Mouse (Mus musculus) CD4-positive, CD25-positive, alpha-beta regulatory T cell, adult 4 months (primary cell): Measurements from ENCODE around the gene Pmpca. TPM values are rescaled to one million over a fixed set of nuclear protein-coding genes. Genes with fewer than 3 reads are reported as not detected.
"Not testable (repeated sequence)": the region's sequence is repeated elsewhere in the genome, so short reads cannot be mapped to it uniquely, and the experiment has no call there.

Source experiments
- ATAC-seq: one replicate; pipeline ENCODE4 v1.8.0; 2017
- polyA plus RNA-seq, 2 experiments: library from polyadenylated mRNA; unstranded; fragments of 100-300 nt; shearing (Covaris generic); gene quantifications; one replicate each; pipeline ENCODE4 v1.2.1; 2017

Gene Pmpca
- polyA plus RNA-seq, 2 experiments from 2014 or later, result 84.7 to 128 TPM

DNA sequence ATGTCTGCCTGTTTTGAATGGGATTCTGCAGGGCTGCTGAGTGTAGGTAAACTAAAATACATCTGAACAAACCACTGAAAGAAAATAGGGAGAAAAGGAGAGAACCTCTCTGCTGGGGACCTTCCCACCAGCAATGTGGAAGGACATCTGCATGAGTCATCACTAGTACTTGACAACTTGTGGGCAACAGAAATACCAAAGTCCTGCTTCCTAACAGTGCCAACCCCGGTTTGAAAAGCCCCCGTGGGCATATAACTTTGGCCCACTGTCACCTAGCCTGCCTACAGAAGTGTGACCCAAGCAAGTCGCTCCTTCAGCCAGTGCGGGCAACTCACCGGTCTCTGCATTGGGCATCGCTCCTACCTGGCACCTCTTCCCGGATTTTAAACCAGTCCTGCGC, 16.7 kb upstream of the Pmpca start:
- no peak for ATAC-seq

DNA sequence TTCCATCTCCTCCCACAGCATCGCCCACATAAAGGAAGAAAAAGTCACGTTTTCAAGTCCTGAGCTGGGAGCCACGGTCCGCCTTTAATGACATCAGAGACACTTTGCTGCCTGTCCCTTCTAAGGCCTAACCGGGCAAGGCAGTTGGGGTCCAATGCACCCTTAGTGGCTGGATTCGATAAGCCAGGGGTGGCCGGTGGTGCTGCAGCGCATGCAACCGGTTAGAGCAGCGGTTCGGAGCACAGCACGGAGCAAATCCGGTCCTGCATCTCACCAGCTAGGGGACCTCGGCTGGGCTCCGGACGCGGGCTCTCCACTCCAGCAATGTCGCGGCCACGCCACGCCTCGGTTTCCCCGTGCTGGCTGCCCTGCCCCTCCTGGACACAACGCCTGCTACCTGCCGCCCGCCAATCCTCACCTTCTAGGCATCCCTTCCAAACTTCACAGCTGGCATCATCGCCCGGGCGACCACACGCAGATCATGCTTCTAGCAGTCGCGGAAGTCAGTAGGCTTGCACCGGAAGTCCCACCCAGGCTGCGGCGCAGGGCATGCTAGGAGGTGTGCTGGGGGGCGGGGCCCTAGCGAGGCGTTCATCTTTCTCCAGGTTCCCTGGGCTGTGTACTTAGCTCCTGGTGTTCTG, 8.9 kb upstream of the Pmpca start, which contains the start of gene Snapc4:
Gene Snapc4, minus strand, starts transcription at position 523 of the 641 bp plus-strand sequence.
- peak; percentile 100 for ATAC-seq

DNA sequence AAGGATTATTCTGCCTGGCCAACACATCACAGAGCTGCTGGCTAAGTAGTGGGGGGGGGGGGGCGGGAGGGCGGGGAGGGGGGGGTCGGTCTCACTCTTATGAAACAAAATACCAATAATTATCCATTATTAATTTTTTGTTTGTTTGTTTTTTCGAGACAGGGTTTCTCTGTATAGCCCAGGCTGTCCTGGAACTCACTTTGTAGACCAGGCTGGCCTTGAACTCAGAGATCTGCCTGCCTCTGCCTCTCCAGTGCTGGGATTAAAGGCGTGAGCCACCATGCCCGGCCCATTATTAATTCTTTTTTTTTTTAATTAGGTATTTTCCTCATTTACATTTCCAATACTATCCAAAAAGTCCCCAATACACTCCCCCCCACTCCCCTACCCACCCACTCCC, 8.3 kb upstream of the Pmpca start:
- ATAC-seq, result not testable (repeated sequence)

DNA sequence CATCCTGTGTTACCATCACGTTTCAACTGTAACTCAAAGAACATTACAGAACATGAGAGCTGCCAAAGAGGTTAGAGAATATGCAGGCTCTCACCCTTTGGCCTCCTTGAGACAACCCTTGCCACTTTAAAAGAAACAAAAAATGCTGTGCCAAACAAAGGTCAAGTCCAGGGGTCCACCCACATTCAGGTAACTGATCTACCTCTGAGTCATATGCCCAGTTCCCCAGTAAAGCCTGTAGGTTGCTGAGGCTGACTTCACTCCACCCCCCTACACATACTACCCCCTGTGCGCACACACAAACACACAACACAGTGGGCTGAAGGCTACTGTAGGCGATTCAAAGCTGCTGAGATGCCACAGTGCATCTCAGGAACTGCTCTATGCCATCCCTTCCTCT, 1.4 kb upstream of the Pmpca start:
- no peak for ATAC-seq

DNA sequence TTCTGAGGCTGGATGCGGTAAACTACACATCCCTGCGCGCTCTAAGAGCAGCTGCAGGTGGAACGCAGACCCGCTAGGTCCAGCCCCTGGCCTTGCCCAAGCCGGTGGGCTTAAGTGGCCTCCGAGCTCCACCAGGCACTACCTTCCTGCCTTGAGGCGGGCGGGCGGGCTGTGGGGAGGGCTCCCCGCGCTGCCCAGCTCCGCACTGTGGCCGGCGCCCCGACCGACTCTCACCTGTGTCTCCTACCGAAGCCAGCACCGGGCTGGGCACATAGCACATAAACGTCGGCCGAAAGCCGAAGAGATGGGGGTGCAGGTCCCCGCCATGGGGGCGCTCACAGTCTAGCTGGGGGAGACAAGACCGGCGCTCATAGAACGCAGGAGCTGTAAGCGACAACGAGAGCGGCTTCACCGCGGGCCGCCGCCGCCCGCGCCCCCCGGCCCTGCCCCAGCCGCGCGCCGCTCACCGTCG, 421 bp upstream of the Pmpca start:
- ATAC-seq, result no peak

DNA sequence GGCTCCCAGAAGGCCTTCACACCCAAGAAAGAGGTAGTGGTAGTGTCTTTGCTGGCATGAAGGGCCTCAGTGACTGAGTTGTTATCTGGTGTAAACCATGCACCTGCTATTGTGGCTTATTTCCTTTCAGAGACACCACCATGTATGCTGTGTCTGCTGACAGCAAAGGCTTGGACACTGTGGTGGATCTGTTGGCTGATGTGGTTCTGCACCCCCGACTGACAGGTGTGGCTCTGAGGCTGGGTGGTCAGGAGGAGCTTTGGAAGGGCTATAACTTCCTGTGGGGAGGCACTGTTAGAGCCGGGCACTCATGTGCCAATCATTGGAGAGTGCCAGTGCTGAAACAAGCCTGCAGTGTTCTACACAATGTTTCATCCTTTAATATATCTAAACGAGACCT, 1.8 kb downstream of the Pmpca start:
- no peak for ATAC-seq

DNA sequence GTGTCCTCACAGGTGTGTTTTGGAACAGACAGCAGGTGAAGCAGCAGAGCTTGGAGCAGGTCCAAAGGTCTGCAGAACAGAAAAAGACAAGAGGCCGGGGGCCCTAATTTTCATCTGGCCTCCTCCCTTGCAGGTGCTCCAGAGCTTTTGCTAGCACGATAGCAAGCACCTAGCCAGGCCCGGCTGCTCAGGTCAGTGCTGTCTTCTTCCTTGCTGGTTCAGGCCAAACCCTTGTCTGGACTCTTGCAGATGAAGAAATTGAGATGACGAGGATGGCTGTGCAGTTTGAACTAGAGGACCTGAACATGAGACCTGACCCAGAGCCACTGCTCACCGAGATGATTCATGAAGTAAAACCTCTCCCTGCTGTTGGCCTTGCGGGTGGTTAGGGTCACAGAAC, 2.5 kb downstream of the Pmpca start:
- no peak for ATAC-seq

DNA sequence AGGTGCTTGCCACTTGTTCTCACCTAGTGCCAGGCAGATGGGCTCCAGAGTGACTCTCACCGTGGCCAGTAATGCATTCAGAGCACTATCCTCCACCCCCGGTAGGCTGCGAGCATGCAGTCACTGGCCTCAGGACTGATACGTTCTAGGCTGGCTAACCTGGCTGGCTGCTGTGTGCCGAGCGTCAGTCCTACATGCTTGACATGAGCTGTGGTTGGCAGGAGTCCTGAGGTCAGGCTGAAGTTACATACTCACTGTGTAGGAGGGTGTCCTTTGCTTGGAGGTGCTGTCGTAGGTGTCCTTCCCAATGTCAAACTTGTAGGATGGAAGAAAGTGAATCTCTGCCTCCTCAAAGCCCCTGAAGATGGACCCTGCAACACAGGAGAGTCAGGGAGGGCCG, 9.8 kb downstream of the Pmpca start:
- ATAC-seq, result no peak

DNA sequence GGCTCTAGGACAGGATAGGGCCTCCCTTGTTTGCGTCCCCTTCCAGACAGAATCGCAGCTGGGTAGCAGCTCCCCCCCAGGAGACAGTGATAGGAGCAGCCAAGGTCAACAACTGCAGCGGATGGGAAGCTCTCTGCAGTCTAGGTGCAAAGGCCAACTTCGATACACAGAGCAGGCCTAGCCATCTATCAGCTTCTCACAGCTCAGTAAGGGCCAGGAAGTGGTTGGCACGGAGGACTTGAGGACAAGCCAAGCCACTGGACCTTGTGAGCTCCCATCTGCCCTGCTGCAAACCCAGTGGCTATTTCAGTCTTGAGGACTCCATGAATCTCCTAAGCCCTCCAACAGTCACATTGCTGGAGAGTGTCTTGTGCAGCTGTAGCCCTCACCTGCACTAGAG, 10.5 kb downstream of the Pmpca start:
- ATAC-seq, result no peak

DNA sequence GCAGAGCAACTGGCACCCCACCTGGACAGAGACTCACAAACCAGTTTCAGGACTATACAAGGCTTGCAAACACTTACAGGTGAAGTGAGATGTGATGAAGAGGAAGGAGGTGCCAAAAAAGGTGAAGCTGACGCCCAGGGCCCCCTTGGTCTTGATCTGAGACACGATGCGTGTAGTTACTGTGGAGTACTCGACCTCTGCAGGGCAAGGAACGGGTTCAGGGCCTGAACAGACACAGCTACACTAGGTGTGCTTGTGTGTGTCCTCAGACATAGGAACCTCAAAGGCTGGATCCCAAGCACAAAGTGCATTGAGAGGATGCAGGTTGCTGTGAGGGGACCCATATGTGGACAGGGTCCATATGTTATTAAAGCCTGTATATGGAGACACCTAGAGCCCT, 11.2 kb downstream of the Pmpca start:
- ATAC-seq, result no peak

DNA sequence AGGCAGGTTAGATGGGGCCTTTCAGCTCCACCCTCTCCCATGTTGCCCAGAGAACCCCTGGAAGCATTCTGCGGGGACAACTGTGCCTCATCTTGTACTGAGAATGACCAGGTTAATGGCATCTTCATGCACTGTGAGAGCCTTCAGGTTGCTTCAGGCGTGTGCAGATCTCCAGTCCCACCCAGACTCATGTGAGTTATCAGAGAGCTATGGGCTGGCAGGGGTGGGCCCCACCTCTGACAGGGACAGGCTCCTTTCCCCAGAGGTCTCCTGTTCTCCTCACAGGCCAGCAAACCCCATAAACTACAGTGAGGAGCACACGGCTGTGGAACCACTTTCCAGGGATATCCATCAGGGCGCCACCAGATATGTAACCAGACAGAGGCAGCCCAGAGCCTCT, 11.9 kb downstream of the Pmpca start:
- no peak for ATAC-seq

DNA sequence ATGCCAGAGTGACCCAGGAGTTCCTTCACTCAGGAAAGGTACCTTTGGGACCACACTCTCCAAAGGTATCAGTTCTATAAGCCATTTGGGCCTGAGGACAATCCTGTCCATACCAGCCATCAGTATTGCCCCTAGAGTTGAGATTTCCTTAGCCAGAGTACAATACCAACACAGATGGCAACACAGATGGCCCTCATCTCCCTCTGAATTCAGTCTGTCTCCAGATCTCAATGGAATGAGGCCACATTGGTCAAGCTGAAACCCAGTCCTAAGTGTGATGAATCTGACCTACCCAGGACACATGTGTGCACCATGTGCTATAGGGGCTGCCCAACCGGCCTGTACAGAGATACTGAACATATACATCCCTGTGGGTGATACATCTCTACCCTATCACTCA, 13.1 kb downstream of the Pmpca start:
- no peak for ATAC-seq

DNA sequence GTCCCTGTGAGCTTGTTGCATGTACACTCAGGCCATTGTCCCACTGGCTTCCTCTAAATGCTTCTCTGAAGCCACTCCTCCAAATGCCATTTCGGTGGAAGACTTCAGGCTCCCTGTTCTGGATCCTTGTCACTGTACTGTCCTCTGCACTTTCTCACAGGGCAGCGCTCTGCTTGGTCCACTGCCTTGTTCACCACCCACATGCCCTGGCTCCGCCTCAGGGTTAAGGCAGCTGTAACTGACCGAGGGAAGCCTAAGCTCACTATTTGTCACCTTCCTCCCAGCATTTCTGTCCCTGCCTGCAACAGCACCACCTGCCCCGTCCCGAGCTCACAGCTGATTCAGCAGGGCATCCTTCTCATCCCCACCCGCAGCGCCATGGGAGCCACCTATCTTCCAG, 14.2 kb downstream of the Pmpca start:
- no peak for ATAC-seq

DNA sequence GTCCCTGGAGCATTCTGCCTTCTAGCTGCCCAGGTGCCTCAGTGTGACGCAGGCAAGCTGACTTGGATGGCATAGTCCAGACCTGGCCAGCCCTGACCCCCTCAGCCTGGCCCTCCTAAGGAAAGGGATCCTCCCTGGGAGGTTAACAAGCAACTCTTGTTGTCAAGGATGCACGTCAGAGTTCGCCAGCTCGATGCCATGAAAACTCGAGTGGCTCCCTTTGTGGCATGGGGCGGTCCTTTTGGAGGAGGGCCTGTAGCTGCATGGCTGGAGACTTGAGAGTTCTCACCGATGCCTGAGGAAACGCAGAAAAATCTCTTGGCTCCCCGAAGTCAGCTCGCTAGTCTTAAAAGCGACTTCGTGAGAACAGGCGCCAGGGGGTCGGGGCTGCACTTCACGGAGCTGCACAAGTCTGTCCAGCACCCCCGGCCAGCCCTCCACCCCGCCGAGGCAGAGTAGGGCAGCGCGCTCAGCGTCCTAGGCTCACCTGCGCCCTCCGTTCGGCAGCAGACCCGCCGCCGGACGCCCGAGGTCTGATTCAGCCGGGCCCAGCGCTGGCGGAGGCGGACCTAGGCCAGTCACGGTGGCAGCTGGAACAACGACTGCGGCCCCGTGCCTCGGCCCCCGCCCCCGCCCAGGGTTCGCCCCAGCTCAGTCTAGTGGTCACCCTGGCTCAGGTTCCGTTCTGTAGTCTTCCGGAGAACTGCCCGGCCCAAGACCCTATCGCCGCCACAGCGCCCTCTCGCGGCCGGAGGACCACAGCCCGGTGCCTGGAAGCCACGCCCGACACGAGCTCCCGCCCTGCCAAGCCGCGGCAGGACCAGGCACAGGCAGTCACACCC, 19.6 kb downstream of the Pmpca start, which contains the start of gene Inpp5e:
Gene Inpp5e, minus strand, starts transcription at position 689 of the 842 bp plus-strand sequence.
- ATAC-seq, result peak; percentile 93

DNA sequence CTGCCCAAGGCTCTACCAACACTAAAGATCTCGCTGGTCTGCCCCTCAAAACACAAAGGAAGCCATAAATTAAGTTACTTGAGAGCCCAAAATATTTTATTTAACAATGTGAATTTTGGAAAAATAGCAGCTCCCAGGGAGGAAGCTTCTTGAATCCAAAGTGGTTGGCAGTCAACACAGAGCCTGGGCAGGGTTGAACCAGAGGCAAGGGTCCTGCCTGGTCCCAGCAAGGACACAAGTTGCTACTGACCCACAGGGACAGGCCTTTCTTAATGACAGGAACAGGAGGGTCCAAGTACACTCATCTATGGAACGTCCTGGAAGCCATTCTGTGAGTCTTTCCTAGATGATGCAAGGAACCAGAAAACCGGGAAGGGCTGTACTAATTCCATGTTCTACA, 20.2 kb downstream of the Pmpca start:
- ATAC-seq, result no peak

DNA sequence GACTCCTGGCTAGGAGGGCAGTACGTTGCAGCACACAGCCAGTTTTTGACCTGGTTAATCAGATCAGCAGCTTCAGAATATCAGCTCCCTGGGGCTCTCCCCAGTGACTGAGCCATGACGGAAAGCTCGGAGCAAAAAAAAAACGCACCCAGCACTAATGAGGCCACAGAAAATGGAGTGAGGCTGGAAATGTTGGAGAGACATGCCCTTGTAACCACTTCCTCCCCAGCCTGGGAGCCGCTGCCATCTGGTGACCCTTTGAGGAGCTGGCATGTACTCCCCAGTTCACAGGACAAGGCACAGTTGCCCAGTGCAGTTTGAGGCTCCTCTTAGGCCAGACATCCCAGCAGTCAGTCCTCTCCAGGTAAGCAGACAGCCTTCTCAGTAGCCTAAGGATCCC, 21.0 kb downstream of the Pmpca start:
- no peak for ATAC-seq

DNA sequence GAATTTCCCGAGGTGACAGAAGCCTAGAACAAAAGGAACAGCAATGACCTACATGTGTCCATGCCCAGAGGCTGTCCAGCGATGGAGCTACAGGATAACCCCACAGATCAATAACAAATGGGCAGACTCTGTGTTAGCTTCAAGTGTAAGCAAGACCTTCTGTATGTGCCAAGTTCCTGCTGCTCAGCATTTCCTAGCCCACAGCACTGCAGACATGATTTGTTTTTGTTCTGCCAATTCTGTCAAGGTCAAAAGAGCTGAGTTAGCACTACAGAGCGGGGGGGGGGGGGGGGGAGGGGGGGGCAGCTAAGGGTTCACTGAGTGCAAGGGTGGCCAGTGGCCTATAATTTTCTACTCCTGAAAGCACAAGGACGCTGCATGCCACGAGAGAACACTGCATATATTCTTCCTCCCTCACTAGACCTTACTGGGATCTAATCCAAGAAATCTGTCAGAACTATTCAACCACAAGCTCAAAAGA, 21.8 kb downstream of the Pmpca start:
- ATAC-seq, result no peak

DNA sequence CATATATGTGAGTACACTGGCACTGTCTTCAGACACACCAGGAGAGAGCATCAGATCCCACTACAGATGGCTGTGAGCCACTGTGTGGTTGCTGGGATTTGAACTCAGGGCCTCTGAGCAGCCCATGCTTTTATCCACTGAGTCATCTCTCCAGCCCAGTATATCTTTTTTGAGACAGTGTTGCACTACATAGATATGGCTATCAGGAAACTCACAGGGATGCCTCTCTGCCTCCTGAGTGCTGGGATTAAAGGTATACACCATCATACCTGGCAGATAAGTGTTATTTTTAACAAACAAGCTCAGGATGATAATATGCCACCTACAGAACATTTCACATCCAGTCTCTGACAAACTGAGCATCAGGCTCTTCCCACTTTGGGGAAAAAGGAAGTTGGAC, 27.9 kb downstream of the Pmpca start:
- ATAC-seq, result no peak

DNA sequence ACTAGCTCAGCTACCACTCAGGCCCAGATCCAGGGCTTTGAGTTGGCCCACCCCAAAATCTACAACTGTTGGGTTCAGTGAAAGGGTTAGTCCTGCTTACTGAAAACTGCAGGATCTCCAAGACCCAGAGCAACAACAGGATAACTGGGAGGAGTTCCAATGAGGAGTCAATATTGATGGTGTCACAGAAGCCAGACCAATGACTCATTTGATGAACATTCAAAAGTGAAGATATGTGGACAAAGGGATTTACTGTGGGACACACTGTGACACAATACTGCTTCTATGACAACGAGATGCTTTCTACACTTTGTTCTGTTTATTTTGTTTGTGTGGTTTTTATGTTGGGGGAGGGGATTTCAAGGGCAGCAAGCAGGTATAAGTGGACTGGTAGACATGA, 29.0 kb downstream of the Pmpca start:
- no peak for ATAC-seq

DNA sequence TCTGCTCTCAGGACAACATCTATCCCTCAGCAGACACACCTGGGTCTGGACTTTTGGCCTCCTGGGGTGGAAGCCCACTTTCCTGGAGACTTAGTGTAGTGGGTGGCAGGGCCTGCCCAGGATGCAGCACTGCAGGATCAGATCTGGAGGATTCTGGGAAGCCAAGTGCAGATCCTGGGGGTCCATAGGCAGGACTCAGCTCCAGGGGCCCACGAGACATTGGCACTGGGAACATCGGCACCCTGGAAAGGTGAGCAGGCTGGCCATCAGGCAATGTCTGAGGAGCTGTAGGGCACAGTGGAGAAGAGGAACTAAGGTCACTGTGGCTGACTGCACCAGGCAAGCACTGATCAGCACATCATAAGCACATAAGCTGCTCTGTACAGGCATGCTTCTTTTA, 32.8 kb downstream of the Pmpca start:
- no peak for ATAC-seq

DNA sequence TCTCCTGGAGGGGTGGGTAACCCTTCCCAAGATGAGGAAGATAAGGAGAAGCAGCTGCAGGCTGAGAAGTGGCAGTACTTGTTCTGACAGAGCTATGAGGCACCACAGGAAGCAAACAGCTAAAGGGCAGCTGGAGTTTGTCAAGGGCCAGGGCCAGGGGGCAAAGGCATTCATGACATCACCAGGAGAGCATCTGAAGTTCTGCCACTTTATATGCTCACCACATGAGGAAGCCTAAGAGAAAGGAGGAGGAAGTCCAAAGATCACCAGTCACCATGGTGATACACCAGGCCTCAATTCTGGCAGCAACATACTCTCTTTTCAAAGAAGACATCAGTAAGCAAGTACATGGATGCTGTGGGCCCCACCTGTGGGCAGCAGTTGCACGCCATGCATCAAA, 33.9 kb downstream of the Pmpca start:
- no peak for ATAC-seq

DNA sequence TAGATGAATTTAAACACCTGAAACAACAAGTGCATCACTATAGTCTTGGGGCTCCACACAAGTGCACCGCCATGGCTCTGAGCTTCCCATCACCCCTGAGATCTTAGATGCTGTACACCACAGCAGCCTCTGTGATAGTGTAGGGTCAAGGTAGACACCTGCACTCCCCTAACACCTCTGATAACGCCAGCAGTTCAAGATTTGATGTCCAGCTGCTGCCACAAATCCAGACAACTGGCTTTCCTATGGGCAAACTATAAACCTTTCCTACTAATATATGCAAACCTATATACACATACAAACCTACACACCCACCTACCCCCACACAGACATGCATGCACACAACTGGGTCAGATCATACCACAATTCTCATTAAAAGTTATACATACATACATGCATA, 35.4 kb downstream of the Pmpca start:
- no peak for ATAC-seq

DNA sequence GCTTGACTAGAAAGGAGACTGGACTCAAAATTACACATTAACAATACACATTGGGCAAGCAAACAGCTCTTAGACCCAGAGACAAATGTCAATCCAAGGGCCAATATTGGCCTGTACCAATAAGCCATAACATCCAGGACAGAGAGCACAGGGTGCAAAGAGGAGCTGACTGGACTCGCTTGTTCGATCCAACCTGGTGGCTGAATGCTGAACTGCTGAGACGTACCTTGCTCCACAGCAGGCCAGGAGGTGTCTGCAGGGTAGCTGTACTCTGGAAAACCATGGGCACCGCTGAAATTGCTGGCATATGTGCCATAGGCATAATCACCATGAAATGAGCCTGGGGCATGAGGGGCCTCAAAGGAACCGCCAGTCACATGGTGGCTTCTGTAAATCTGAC, 40.7 kb downstream of the Pmpca start:
- ATAC-seq, result no peak
